Mouse (Mus musculus) gastrocnemius, adult 8-10 months (tissue): ENCODE measurements around the gene Dctpp1. TPM values are rescaled to one million over a fixed set of nuclear protein-coding genes. Genes with fewer than 3 reads are reported as not detected.
"Not testable (repeated sequence)": the region's sequence is repeated elsewhere in the genome, so short reads cannot be mapped to it uniquely, and the experiment has no call there.

Experiments used
- DNase-seq, 2 experiments: peaks; one replicate each; pipeline ENCODE4 v3.0.0; 2022; ENCODE audit warnings: low spot score in 2 of 2
- total RNA-seq, 4 experiments: library from RNA; stranded (reverse); gene quantifications; 2 replicates each; pipeline ENCODE4 v1.2.4; 2022

Gene Dctpp1
- total RNA-seq, 4 experiments from 2014 or later, result 31.3 to 38.3 (median 33.9) TPM

DNA sequence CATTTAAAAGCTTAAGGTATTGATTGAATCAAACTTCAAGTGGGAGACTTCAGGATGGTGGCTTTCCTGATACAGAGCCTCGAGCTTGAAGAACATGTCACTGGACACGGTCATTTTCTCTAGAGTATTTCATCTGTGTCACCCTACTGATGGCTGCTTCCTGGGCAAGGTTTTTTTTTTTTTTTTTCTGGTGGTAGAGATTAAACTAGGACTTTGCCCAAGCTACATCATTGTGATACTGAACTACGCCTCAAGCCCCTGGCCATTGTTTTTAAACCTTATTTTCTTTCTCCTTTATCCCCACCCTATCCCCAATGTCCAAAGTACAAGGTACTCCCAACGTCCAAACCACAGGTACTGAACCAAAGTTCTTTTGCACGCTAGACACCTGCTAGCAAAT lies 10.2 kb upstream of the Dctpp1 start:
- DNase-seq, result no peak

DNA sequence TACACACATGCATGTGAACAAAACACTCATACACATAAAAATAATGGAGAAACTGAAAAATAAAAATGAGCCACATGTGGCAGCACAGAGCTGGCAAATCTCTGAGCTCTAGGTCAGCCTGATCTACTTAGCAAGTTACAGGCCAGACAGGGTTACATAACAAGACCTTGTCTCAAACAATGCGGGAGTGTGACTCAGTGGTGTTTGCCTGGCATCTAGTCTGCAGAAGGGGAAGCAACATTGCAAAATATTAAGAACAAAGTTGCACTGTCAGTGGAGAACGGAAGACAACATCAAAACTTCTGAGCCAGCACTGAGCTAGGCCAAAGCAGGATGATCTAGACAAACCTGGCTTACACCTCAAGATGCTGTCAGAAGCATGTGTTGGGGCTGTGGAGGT lies 9.7 kb upstream of the Dctpp1 start:
- no peak for DNase-seq

DNA sequence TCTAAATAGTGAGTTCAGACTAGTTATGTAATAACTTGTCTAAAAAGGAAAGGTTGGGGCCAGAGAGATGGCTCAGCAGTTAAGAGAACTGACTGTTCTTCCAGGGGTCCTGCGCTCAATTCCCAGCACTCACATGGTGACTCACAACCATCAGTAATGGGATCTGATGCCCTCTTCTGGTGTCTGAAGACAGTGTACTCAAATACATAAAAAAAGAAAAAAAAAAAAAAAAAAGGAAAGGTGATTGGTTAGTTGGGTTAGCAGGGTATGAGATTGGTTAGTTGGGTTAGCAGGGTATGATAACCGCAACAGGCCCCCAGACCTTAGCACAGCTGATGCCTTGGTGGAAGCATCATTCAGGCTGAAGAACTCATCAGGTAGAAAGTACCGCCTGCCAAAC lies 3.0 kb upstream of the Dctpp1 start:
- DNase-seq, result no peak

DNA sequence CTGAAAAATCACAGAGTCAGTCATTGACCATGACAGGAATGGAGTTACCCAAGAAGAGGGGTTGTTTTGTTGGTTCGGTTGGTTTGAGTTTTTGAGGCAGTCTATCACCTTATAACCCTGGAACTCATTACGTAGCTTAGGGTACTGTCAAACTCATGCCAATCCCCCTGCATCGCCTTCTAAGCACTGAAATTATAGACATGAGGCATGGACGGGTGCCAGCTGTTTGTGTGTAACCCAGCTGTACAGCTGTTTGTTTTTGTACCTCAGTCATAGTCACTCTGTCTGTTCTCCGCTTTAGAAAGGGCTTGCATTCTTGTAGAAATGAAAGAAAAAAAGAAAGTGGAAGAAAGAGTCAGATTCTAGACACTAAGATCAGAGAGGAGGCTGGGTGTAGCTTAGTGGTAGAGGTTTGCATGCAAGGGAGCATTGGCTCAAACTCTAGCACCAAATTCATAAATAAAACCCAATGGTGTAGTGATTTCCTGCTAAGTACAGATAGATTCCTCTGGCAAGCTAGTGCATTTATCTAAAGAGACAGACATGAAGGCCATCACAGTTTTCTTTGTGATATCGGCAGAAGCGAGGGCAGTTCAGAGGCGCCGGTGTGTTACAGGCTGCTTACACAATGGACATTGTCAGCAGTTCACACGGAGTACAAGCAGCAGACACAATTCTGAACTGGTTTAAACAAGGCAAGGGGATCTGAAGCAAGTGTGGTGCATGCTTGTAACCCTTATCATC lies 1.9 kb upstream of the Dctpp1 start:
- no peak for DNase-seq

DNA sequence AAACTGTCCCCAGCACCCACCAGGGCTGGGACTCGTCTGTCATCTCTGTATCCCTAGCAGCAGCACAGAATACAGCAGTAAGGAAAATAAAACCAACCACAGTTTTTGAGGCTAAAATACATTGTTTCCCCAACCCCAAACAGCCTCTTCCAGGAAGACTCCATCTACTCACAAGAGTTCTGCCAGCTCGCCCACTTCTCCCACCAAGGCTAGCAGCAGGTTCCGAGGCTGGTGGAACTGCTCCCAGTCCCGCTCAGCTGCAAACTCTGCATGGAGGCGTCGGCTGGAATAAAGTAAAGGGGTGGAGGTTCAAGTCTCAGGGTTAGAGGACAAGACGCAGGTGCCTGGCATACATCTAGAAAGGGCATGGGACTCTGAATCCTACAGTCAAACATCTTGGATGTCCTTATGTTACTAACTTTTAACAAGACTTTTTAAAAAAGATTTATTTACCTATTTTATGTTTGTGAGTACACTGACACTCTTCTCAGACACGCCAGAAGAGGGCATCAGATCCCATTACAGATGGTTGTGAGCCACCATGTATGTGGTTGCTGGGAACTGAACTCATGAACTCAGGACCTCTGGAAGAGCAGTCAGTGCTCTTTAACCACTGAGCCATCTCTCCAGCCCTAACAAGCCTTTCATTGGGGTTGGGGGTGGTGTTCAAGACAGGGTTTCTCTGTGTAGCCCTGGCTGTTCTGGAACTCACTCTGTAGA lies 1.2 kb downstream of the Dctpp1 start:
- no peak for DNase-seq

DNA sequence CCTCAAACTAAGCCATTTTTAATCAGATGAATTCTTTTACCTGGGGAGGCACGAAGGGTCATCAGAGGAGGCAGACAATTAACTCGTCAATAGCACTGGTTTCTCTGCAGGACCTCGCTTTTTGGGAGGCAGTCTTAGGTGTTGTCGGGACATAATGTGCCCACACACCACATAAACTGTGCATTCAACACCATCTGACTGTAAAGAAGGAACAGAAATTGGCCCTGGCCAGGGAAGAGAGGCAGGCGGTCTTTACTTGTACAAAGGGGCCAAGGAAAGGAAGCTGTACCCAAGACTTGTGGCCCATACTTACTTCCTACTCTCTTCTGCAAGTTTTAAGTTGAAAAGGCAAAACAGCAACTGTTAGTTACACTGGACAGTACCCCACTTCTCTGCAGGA lies 4.0 kb downstream of the Dctpp1 start:
- DNase-seq, result no peak

DNA sequence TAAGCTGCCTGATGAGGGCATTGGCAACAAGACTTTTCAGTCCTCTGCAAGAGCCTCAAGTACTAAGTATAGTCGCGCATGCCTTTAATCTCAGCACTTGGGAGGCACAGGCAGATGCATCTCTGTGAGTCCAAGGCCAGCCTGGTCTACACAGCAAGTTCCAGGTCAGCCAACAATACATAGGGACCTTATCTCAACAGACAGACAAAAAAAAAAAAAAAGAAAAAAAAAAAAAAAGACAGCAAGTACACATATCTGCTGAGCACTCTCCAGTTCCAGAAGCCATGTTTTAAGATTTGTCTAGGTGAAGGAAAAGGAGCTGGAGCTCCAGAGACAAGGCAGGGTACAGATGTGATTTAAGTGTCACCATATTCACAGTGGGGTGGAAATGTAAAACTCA lies 4.5 kb downstream of the Dctpp1 start:
- DNase-seq, result no peak

DNA sequence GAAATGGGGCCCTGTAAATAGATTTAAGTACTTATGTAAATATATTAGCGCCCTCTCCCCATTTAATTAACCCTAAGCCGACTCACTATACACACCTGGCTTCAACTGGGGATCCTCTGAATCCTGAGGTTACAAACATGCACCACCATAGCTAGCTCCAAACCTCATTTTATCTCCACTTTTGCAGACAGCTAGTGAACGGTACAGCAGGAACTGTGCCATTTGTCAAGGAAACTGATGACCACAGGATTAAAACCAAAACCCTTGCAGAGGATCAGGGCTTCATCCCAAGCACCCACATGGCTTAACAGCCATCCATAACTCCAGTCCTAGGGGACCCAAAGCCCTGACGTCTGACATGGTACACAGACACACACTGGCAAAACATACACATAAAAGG lies 5.5 kb downstream of the Dctpp1 start:
- DNase-seq, result no peak

DNA sequence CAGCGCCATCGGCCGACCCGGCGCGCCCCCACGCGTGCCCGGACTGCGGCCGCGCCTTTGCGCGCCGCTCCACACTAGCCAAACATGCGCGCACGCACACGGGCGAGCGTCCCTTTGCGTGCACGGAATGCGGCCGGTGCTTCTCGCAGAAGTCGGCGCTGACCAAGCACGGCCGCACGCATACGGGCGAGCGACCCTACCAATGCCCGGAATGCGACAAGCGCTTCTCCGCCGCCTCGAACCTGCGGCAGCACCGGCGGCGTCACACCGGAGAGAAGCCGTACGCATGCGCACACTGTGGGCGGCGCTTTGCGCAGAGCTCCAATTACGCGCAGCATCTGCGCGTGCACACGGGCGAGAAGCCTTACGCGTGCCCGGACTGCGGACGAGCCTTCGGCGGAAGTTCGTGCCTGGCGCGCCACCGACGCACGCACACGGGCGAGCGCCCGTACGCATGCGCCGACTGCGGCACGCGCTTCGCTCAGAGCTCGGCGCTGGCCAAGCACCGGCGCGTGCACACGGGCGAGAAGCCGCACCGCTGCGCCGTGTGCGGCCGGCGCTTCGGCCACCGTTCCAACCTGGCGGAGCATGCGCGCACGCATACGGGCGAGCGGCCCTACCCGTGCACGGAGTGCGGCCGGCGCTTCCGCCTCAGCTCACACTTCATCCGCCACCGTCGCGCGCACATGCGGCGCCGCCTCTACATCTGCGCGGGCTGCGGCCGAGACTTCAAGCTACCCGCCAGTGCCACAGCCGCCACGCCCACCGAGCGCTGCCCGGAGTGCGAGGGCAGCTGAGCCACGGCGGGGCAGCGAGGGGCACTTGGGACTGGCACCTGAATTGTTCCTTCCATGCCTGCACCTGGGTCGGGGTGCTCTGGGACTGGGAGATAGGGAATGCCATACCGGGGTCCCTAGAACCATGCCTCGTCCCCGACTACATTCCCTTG lies 6.4 kb downstream of the Dctpp1 start:
- peak; percentile 85 to 93 for DNase-seq

DNA sequence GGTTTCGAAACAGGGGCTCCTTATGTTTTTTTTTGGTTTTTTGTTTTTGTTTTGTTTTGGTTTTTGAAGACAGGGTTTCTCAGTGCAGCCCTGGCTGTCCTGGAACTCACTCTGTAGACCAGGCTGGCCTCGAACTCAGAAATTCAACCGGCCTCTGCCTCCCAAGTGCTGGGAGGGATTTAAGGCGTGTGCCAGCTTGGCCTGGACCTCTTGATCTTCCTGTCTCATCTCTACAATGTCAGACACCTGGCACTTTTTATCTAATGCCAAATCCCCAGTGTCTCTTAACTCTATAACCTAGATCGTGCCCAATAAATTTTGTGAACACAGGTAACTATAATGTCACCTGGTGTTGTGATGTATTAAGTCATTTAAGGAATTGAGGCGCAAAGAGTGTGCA lies 7.2 kb downstream of the Dctpp1 start:
- DNase-seq, result no peak

DNA sequence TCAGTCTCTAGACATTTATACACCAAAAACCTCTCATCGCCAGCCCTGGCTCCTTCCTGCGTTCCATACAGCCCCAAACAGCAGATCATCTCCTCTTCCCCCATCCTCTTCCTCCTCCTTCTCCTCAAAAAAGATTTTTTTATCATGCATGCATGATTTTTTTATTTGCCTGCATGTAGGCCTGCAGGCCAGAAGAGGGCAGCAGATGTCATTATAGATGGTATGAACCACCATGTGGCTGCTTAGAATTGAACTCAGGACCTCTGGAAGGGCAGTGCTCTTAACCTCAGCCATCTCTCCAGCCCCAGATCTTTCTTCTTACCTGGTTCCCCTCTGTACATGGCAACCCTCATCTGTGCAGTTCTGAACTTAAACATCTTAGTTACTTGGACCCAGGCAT lies 8.1 kb downstream of the Dctpp1 start:
- DNase-seq, result no peak

DNA sequence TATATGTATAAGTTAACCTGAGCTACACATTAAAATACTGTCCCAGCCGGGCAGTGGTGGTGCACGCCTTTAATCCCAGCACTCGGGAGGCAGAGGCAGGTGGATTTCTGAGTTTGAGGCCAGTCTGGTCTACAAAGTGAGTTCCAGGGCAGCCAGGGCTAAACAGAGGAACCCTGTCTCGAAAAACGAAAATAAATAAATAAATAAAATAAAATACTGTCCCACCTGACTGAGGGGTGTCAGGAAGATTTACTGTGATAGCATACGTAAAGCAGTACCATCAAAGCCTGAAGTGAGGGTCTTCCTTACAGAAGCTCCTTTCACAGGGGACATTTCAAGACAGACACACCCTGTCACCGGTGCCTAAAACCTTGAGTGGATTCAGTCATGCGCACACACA lies 10.0 kb downstream of the Dctpp1 start:
- not testable (repeated sequence) for DNase-seq

DNA sequence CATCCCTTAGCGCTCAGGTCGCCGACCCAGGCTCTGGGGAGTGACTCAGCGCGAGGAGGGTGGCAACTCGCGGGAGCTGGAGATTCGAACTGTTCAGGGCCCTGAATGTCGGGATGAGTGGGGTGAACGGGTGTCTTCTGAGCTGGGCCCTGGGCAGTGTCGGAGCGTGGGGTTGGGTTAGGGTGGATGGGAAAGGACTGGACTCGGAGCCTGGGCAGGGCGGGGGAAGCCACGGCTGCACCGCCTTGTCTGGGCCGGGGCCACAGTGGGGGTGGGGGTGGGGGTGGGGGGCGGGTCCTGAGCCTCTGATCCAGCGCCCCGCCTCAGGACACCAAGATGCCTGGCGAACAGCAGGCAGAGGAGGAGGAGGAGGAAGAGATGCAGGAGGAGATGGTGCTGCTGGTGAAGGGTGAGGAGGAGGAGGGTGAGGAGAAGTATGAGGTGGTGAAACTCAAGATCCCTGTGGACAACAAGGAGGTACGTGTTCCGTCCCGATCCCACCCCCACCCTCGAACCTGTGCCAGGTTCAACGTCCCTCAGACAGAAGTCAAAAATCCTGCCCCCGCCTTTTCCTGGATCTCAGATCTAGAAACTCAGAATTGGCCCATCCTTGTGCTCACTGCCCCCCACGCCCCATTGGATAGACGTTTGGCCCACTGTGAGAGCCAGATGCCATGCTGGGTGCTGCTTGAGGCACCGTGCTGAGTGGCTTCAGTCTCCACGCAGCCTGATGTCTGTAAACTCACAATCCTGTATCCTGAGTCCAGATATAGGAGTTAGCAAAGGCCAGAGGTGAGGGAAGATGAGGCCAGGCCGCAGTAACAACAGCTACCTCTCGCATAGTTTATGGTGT lies 15.6 kb downstream of the Dctpp1 start:
- no peak for DNase-seq

DNA sequence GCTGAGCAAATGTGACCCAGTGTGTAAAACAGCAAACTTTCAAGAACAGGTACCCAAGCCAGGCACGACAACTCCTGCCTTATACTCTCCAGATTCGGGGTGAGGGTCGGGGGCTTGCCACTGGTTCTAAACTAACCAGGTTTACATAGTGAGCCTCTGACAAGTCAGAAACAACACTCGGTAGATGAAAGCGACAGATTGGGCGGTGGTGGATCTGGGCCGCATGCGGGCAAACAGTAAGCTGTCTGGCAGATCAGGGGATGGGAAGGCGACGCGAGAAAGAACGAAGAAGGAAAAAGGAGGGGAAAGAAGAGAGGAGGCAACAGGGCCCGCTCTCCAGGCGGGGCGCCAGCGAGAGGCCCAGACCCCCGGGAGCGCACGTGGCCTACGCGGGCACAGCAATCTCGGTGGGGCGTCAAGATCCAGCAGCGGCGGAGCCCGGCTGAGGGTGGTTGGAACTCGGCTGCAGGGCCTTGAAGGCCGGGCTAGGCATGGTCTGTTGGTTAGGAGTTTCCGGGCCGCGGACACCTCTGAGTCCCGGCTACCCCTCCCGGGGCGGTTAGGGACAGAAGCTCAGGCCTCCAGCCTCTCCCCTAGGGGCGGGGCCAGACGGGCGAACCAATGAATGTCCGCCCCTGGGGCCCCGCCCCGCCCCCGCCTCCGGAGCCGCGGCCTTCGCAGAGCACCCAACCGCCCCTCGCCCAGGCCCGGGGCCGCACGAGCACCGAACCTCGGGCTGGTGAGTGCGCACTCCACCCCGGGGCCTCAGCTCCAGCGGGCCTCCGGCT lies 16.4 kb downstream of the Dctpp1 start, which contains the start of gene Zfp771:
TSS of gene Zfp771 (plus strand) at position 405 of the 788 bp plus-strand sequence.
- peak; percentile 94 to 96 for DNase-seq

DNA sequence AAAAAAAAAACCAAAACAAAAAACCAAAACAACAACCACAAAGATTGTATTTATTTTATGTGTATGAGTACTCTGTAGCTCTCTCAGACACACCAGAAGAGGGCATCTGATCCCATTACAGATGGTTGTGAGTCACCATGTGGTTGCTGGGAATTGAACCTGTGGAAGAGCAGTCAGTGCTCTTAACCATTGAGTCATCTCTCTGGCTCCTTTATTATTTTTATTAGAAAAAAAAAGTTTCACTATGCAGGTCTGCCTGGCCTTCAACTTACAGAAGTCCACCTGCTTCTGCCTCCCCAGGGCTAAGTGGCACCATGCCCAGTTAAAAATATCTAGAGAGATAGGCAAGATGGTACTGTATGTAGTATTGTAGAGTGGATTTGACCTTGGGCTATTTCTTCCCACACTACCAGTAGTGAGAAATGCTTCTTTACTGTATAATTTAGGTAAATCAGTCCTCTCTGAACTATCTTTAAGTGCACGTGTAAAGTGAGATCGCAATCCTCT lies 17.1 kb downstream of the Dctpp1 start:
- DNase-seq, result no peak

DNA sequence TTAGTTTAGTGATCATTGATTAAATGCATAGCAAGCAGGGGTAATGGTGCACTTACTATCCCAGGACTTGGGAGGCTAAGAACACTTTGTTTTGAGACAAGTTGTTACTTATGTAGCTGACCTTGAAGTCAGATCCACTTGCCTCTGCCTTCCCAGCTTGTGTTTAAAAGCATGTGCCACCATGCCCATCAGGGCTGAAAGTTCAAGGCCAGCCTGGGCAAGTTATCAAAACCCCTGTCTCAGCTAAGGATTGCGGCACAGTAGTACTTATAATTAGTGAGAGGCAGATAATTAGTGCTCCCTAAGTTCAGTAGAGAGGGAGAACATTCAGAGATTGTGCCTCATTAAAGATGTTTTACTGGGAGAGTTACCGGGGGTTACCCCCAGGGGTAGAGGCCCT lies 25.7 kb downstream of the Dctpp1 start:
- DNase-seq, result no peak

DNA sequence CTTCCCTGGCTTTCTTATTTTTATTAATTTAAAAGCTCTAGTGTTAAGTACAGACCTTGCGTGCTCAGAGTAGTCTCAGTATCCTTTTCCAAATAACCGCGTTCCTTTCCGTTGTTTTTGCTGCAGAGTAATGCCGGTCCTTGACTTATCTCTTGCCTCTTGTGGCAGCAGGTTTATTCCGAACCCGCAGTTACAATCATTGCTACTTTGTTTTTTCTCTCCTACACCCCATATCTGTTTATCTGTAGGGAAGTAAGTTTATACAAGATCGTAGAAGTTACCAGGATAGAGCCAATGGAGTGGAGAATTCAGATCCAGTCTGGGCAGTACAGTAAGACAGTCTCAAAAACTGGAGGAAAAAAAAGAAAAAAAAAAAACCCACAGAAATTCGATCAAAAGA lies 26.7 kb downstream of the Dctpp1 start:
- no peak for DNase-seq

DNA sequence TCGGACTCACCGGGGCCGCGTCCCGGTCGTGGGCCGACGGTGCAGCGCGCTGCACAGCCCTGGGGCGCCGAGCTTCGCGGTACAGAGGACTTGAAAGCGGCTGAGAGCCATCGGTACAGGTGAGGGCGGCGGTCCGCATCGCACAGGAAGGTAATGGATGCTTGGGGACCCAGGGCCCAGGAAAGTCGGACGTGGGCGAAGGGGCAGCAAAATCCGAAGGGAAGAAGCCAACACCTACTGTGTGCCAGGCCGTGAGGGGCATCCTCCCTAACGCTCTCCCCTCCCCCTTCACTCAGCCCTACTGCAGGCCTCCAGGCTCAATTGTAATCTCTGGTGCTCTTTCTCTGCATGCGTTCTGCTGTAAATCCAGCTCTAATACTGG lies 27.1 kb downstream of the Dctpp1 start:
- DNase-seq, result no peak

DNA sequence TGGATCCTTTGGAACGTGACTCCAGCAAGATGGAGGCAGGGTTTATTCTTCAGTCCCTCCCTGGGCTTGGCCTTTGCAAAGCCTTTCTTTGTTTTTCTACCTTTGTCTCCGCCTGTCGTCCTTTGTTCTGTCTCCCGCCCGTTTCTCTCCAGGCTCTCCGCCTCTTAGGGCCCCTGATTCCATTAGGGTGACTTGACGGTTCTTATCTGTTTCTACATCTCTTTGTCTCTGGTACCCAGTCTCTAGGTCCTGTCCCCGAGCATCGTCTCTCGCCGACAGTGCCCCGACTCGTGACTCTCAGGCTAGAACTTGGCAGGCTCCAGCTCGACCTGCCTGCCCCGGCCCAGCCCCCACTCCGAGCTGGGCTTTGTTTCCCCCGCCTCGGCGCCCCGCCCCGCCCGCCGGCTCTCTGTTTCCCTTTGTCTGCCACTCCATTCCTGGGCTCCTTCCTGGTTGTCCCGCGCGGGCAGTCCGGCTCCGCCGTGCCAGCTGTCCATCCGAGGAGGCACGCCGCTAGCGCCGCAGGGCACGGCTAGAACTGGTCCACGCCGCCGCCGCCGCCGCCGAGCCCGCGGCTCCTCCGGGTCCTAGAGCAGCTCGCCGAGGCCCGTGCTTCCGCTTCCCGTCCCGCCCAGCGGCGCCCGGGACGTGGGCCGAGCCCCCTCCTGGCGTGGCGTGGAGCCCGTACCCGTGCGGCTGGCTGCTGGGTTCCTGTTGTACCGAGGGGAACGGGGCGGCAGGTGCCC lies 27.7 kb downstream of the Dctpp1 start, which contains the start of the genes Zfp553 and Sept1:
TSS of gene Zfp553 (plus strand) at position 440 of the 746 bp plus-strand sequence.
TSS of gene Sept1 (minus strand) at position 509 of the 746 bp plus-strand sequence.
- peak; percentile 59 to 67 for DNase-seq
